In genomic region chr14:74841297-74841696, GRCm38 (mm10) we compare ENCODE assay signal across 24 mouse cellular contexts.
DNase-seq lines count a peak whose midpoint lies in the region; ATAC-seq and TF ChIP-seq lines count a peak whose summit lies in the region.
"Had no signal": no experiment of that assay in that cellular context is flagged by ENCODE, and none has a peak within 500 bp of the region (broad histone marks: within the 10 kb centered on the region; RNA-seq: fewer than 3 reads in every experiment).

No protein-coding gene starts in this region.

- TF ChIP-seq CTCF in heart, adult 2 months (IDR thresholded peaks at IDR 0.05): no peak
- TF ChIP-seq CTCF in liver, adult 2 months (IDR thresholded peaks at IDR 0.05; ENCODE audit: low read depth, low read length): no peak
- TF ChIP-seq CTCF in liver, postnatal 0 days (IDR thresholded peaks at IDR 0.05; ENCODE audit: low read depth): no peak
- TF ChIP-seq CTCF in MEL (IDR thresholded peaks at IDR 0.05 in 2 of 3, conservative IDR thresholded peaks at IDR 0.05 in 1 of 3; ENCODE audit: control insufficient read depth in 1 of 3, insufficient read depth in 1 of 3, low read depth in 2 of 3, low read length in 3 of 3, poor library complexity in 1 of 3, severe bottlenecking in 1 of 3): no peak

- TF ChIP-seq POLR2A in heart, adult 2 months (IDR thresholded peaks at IDR 0.05; ENCODE audit: insufficient read depth, low read depth, low read length): no peak
- no peak for TF ChIP-seq POLR2A in liver, adult 2 months (IDR thresholded peaks at IDR 0.05; ENCODE audit: extremely low read depth, insufficient read depth, low read length)
- no peak for TF ChIP-seq POLR2A in MEL (IDR thresholded peaks at IDR 0.05; ENCODE audit: control insufficient read depth in 1 of 2, insufficient read depth in 1 of 2, low read depth in 1 of 2, low read length in 2 of 2, poor library complexity in 1 of 2)

- peaks cover 15% of the 10 kb centered on the region for H3K4me1 ChIP-seq in heart, adult 2 months (ENCODE audit: control insufficient read depth, insufficient read depth, low read length)
- H3K4me1 ChIP-seq in liver, adult 2 months (ENCODE audit: control insufficient read depth, insufficient read depth, low read length): peaks cover 5% of the 10 kb centered on the region
- peaks cover 8% of the 10 kb centered on the region for H3K4me1 ChIP-seq in liver, postnatal 0 days (ENCODE audit: insufficient read depth)
- peaks cover 4 to 8% of the 10 kb centered on the region in 2 experiments for H3K4me1 ChIP-seq in MEL (ENCODE audit: control insufficient read depth in 1 of 2, insufficient read depth in 2 of 2, low read length in 2 of 2)
- H3K4me1 ChIP-seq in intestine, embryonic 16.5 days (ENCODE audit: control insufficient read depth, insufficient read depth, low read length): peaks cover 20% of the 10 kb centered on the region

- no peak overlapping the region for H3K4me2 ChIP-seq in liver, postnatal 0 days (ENCODE audit: low read depth, low read length)
- H3K4me2 ChIP-seq in intestine, embryonic 16.5 days (ENCODE audit: low read depth, low read length): no peak overlapping the region
- H3K4me2 ChIP-seq: lung, embryonic 15.5 days had no signal

- no peak for DNase-seq in heart, adult 2 months
- DNase-seq in heart, adult 9 months (ENCODE audit: low spot score in 2 of 2): no peak
- DNase-seq in liver, adult 2 months (ENCODE audit: extremely low read depth, low read depth, low spot score): peak; percentile 26
- DNase-seq in liver, postnatal 0 days: no peak
- DNase-seq in MEL (ENCODE audit: low read depth, low spot score): no peak
- no peak for DNase-seq in right cerebral cortex, postnatal 4 days
- DNase-seq: adrenal gland, postnatal 25 days; cerebellum, adult 11 months; cerebellum, adult 9-11 months; gastrocnemius, postnatal 36 days; kidney, adult 8-10 months; kidney, postnatal 10 days; left cerebral cortex, postnatal 4 days; lung, postnatal 36 days; thymus, postnatal 25 days had no signal

- no peak overlapping the region for H3K9ac ChIP-seq in heart, adult 2 months (ENCODE audit: low read depth, low read length)
- H3K9ac ChIP-seq in liver, adult 2 months (ENCODE audit: low read depth, low read length): no peak overlapping the region
- no peak overlapping the region for H3K9ac ChIP-seq in liver, postnatal 0 days (replicated peaks)
- peak overlapping the region; percentile 18; the same call in 1 of the 2 replicates for H3K9ac ChIP-seq in MEL (ENCODE audit: control insufficient read depth, low read depth, low read length, poor library complexity, severe bottlenecking)
- no peak overlapping the region for H3K9ac ChIP-seq in intestine, embryonic 16.5 days (ENCODE audit: low read depth, low read length)
- H3K9ac ChIP-seq: liver, embryonic 14.5 days; lung, embryonic 15.5 days had no signal

- no peak for ATAC-seq in liver, postnatal 0 days
- ATAC-seq in intestine, embryonic 16.5 days: peak; percentile 71
- no peak for ATAC-seq in erythroblast, adult 5-6 weeks (replicated peaks; ENCODE audit: low FRiP score, poor library complexity, severe bottlenecking)
- ATAC-seq: forebrain, embryonic 16.5 days; hindbrain, postnatal 0 days had no signal

- H3K27ac ChIP-seq in heart, adult 2 months: peak overlapping the region; percentile 6; the same call in 1 of the 2 replicates
- no peak overlapping the region for H3K27ac ChIP-seq in liver, adult 2 months (replicated peaks; ENCODE audit: insufficient read depth, low read depth, low read length)
- no peak overlapping the region for H3K27ac ChIP-seq in liver, postnatal 0 days (ENCODE audit: low read depth)
- H3K27ac ChIP-seq in MEL (ENCODE audit: control insufficient read depth, low read depth, low read length): peak overlapping the region; percentile 0; the same call in 1 of the 2 replicates
- H3K27ac ChIP-seq in intestine, embryonic 16.5 days (ENCODE audit: low read length): no peak overlapping the region
- H3K27ac ChIP-seq: forebrain, embryonic 10.5 days; hindbrain, postnatal 0 days; left cerebral cortex, adult 2 months; liver, embryonic 14.5 days; lung, embryonic 15.5 days had no signal

- no peak overlapping the region for H3K4me3 ChIP-seq in heart, adult 2 months
- no peak overlapping the region for H3K4me3 ChIP-seq in liver, adult 2 months (ENCODE audit: insufficient read depth, low read depth, low read length)
- H3K4me3 ChIP-seq in liver, postnatal 0 days (ENCODE audit: low read depth, low read length): no peak overlapping the region
- no peak overlapping the region for H3K4me3 ChIP-seq in MEL (ENCODE audit: control insufficient read depth in 1 of 2, insufficient read depth in 1 of 2, low read depth in 2 of 2, low read length in 2 of 2)
- H3K4me3 ChIP-seq in intestine, embryonic 16.5 days (ENCODE audit: low read length): no peak overlapping the region
- H3K4me3 ChIP-seq: embryonic facial prominence, embryonic 10.5 days; forebrain, embryonic 10.5 days; left cerebral cortex, adult 2 months; lung, embryonic 15.5 days had no signal

- peaks cover 17% of the 10 kb centered on the region for H3K36me3 ChIP-seq in heart, adult 2 months (ENCODE audit: control insufficient read depth, insufficient read depth, low read length)
- H3K36me3 ChIP-seq in liver, adult 2 months (ENCODE audit: control insufficient read depth, insufficient read depth, low read length): no peaks in the 10 kb centered on the region
- H3K36me3 ChIP-seq in liver, postnatal 0 days (replicated peaks; ENCODE audit: insufficient read depth, low read length): no peaks in the 10 kb centered on the region
- H3K36me3 ChIP-seq in MEL (ENCODE audit: control insufficient read depth in 1 of 2, insufficient read depth in 2 of 2, low read length in 2 of 2): peaks cover 0 to 13% of the 10 kb centered on the region in 2 experiments; a peak in 2 of 4 replicates
- H3K36me3 ChIP-seq in intestine, embryonic 16.5 days (ENCODE audit: control insufficient read depth, insufficient read depth, low read length): no peaks in the 10 kb centered on the region
- H3K36me3 ChIP-seq: embryonic facial prominence, embryonic 10.5 days; forebrain, embryonic 10.5 days; lung, embryonic 15.5 days had no signal

- no peak for TF ChIP-seq EP300 in heart, adult 2 months (IDR thresholded peaks at IDR 0.05; ENCODE audit: insufficient read depth, low read depth, low read length)
- TF ChIP-seq EP300 in liver, postnatal 0 days (IDR thresholded peaks at IDR 0.05; ENCODE audit: low read depth): no peak
- no peak for TF ChIP-seq EP300 in MEL (IDR thresholded peaks at IDR 0.05; ENCODE audit: low read depth in 1 of 2, low read length in 2 of 2)

- no peaks in the 10 kb centered on the region for H3K27me3 ChIP-seq in heart, adult 2 months (ENCODE audit: control insufficient read depth, insufficient read depth, low read length)
- no peaks in the 10 kb centered on the region for H3K27me3 ChIP-seq in liver, adult 2 months (ENCODE audit: control insufficient read depth, insufficient read depth, low read length)
- no peaks in the 10 kb centered on the region for H3K27me3 ChIP-seq in liver, postnatal 0 days (ENCODE audit: insufficient read depth, low read length)
- H3K27me3 ChIP-seq in MEL (ENCODE audit: control insufficient read depth in 1 of 2, insufficient read depth in 2 of 2, low read length in 2 of 2): no peaks in the 10 kb centered on the region
- no peaks in the 10 kb centered on the region for H3K27me3 ChIP-seq in intestine, embryonic 16.5 days (replicated peaks; ENCODE audit: control insufficient read depth, insufficient read depth, low read length)
- H3K27me3 ChIP-seq: lung, embryonic 15.5 days had no signal

- no peaks in the 10 kb centered on the region; the same call in 1 of the 2 replicates for H3K79me2 ChIP-seq in heart, adult 2 months (replicated peaks; ENCODE audit: control insufficient read depth, insufficient read depth, low read length)
- H3K79me2 ChIP-seq in liver, adult 2 months (ENCODE audit: control insufficient read depth, insufficient read depth, low read length): peaks cover 7% of the 10 kb centered on the region; the same call in 1 of the 2 replicates
- no peaks in the 10 kb centered on the region for H3K79me2 ChIP-seq in MEL (ENCODE audit: control insufficient read depth, insufficient read depth, low read length, poor library complexity)

- intact Hi-C loops in heart, adult 2 months (cut with DNase I): no loop called here

- no peaks in the 10 kb centered on the region for H3K9me3 ChIP-seq in liver, postnatal 0 days (ENCODE audit: low read length)
- no peaks in the 10 kb centered on the region for H3K9me3 ChIP-seq in MEL (replicated peaks; ENCODE audit: insufficient read depth, low read length)
- H3K9me3 ChIP-seq in intestine, embryonic 16.5 days (ENCODE audit: control insufficient read depth, low read length): no peaks in the 10 kb centered on the region
- H3K9me3 ChIP-seq: embryonic facial prominence, embryonic 10.5 days; forebrain, embryonic 10.5 days; lung, embryonic 15.5 days had no signal

- 70% methylated on average over 3 of the region's 3 CpGs for WGBS in heart, adult 2 months
- 17% methylated on average over 3 of the region's 3 CpGs for WGBS in liver, adult 2 months
- WGBS in liver, postnatal 0 days (ENCODE audit: insufficient replicate concordance): 52% methylated on average over 3 of the region's 3 CpGs
- 61% methylated on average over 3 of the region's 3 CpGs for WGBS in intestine, embryonic 16.5 days

- TF ChIP-seq RAD21 in MEL (IDR thresholded peaks at IDR 0.05; ENCODE audit: low read depth, low read length): no peak

TF ChIP-seq in MEL, 35 proteins besides CTCF, POLR2A, EP300 and RAD21 (continues in another document):
- no peak for TF ChIP-seq E2F4 (IDR thresholded peaks at IDR 0.05; ENCODE audit: borderline replicate concordance, low read depth, low read length)
- no peak for TF ChIP-seq JUND (IDR thresholded peaks at IDR 0.05; ENCODE audit: low read depth, low read length)
- TF ChIP-seq ZMIZ1 (IDR thresholded peaks at IDR 0.05; ENCODE audit: low read depth, low read length): no peak
- no peak for TF ChIP-seq HCFC1 (IDR thresholded peaks at IDR 0.05; ENCODE audit: low read depth, low read length)
- TF ChIP-seq CHD2 (IDR thresholded peaks at IDR 0.05; ENCODE audit: low read length): no peak
- TF ChIP-seq USF2 (IDR thresholded peaks at IDR 0.05; ENCODE audit: borderline replicate concordance in 1 of 2, insufficient read depth in 1 of 2, low read depth in 1 of 2, low read length in 2 of 2): no peak
- TF ChIP-seq MEF2A (IDR thresholded peaks at IDR 0.05; ENCODE audit: extremely low read depth, insufficient replicate concordance, low read depth, low read length, poor library complexity, severe bottlenecking): no peak
- TF ChIP-seq MAFK (IDR thresholded peaks at IDR 0.05; ENCODE audit: borderline replicate concordance, low read depth, low read length): no peak
- no peak for TF ChIP-seq ZKSCAN1 (IDR thresholded peaks at IDR 0.05; ENCODE audit: low read depth, low read length)
- TF ChIP-seq BHLHE40 (IDR thresholded peaks at IDR 0.05; ENCODE audit: borderline replicate concordance, low read depth, low read length): no peak
- TF ChIP-seq TCF12 (IDR thresholded peaks at IDR 0.05; ENCODE audit: low read depth, low read length): no peak
- TF ChIP-seq UBTF (IDR thresholded peaks at IDR 0.05; ENCODE audit: borderline replicate concordance, insufficient read depth, low read depth, low read length): no peak
- TF ChIP-seq CHD1 (IDR thresholded peaks at IDR 0.05; ENCODE audit: low read depth, low read length): no peak
- TF ChIP-seq RCOR1 (IDR thresholded peaks at IDR 0.05; ENCODE audit: low read depth, low read length): no peak

Comparison
In these comparisons a context has a peak if more than half of its experiments do, and no peak if none do; other contexts are left out.
1. H3K27ac ChIP-seq: peak in heart, adult 2 months (single experiment) and MEL (single experiment); none in liver, adult 2 months (single experiment), liver, postnatal 0 days (single experiment) and intestine, embryonic 16.5 days (single experiment).